Mouse (Mus musculus) MEL (cell line): ENCODE measurements at regions not wholly inside any gene's neighbourhood (a gene's known extent, or its start where the extent isn't known, plus 50 kb on each side); places are given as distances from the start of the nearest gene placed in this dataset.

Source experiments
- DNase-seq: peaks from one replicate; pipeline ENCODE4 v3.0.0; 2011; ENCODE audit warnings: low read depth, low spot score
- H3K27ac ChIP-seq: 2 replicates; pipeline ENCODE4 v1.5.1; 2012; ENCODE audit warnings: low read depth, mild to moderate bottlenecking, control low read depth, low read length, moderate library complexity; ENCODE audit not compliant: control insufficient read depth
- H3K27me3 ChIP-seq, 2 experiments: fragments of 150-350 bp in 1 of 2; sonication (generic) in 1 of 2; 2 replicates each; pipeline ENCODE4 v1.6.1; 2012; ENCODE audit warnings: low read length in 2 of 2, mild to moderate bottlenecking in 2 of 2, improper control_type of control experiment in 1 of 2, moderate library complexity in 1 of 2; ENCODE audit not compliant: insufficient read depth in 2 of 2, control insufficient read depth in 1 of 2
- H3K36me3 ChIP-seq, 2 experiments: 2 replicates each; pipeline ENCODE4 v1.6.1; 2012 to 2014; ENCODE audit warnings: low read length in 2 of 2, improper control_type of control experiment in 1 of 2, inconsistent platforms in 1 of 2, mild to moderate bottlenecking in 1 of 2; ENCODE audit not compliant: insufficient read depth in 2 of 2, control insufficient read depth in 1 of 2
- H3K4me1 ChIP-seq, 2 experiments: fragments of 150-350 bp in 1 of 2; sonication (generic) in 1 of 2; 2 replicates each; pipeline ENCODE4 v1.6.1; 2012; ENCODE audit warnings: low read length in 2 of 2, improper control_type of control experiment in 1 of 2, mild to moderate bottlenecking in 1 of 2; ENCODE audit not compliant: insufficient read depth in 2 of 2, control insufficient read depth in 1 of 2
- H3K4me3 ChIP-seq, 2 experiments: fragments of 150-350 bp in 1 of 2; sonication (generic) in 1 of 2; 2 replicates each; pipeline ENCODE4 v1.5.1; 2012; ENCODE audit warnings: low read depth in 2 of 2, low read length in 2 of 2, mild to moderate bottlenecking in 2 of 2, moderate library complexity in 2 of 2, control low read depth in 1 of 2, improper control_type of control experiment in 1 of 2; ENCODE audit not compliant: control insufficient read depth in 1 of 2, insufficient read depth in 1 of 2
- H3K79me2 ChIP-seq: 2 replicates; pipeline ENCODE4 v1.6.1; 2012; ENCODE audit warnings: mild to moderate bottlenecking, low read length, moderate library complexity; ENCODE audit not compliant: control insufficient read depth, poor library complexity, insufficient read depth
- H3K9ac ChIP-seq: 2 replicates; pipeline ENCODE4 v1.6.1; 2012; ENCODE audit warnings: low read depth, mild to moderate bottlenecking, control low read depth, low read length, moderate library complexity; ENCODE audit not compliant: control insufficient read depth, poor library complexity, severe bottlenecking
- H3K9me3 ChIP-seq: fragments of 150-350 bp; sonication (generic); replicated peaks from 2 replicates; pipeline ENCODE4 v1.6.1; 2012; ENCODE audit warnings: mild to moderate bottlenecking, low read length, improper control_type of control experiment, moderate library complexity; ENCODE audit not compliant: insufficient read depth
- CHD1 ChIP-seq: IDR thresholded peaks from 2 replicates; pipeline ENCODE4 v1.6.1; 2012; ENCODE audit warnings: low read depth, mild to moderate bottlenecking, inconsistent platforms, low read length, improper control_type of control experiment
- CHD2 ChIP-seq: IDR thresholded peaks from 2 replicates; pipeline ENCODE4 v1.6.1; 2011; ENCODE audit warnings: low read length, improper control_type of control experiment
- CTCF ChIP-seq, 3 experiments: IDR thresholded peaks in 2 of 3; conservative IDR thresholded peaks in 1 of 3; 2 replicates each; pipeline ENCODE4 v1.5.1; 2011 to 2012; ENCODE audit warnings: low read length in 3 of 3, low read depth in 2 of 3, mild to moderate bottlenecking in 2 of 3, improper control_type of control experiment in 1 of 3, inconsistent platforms in 1 of 3, mixed read lengths in 1 of 3, moderate library complexity in 1 of 3; ENCODE audit not compliant: control insufficient read depth in 1 of 3, insufficient read depth in 1 of 3, poor library complexity in 1 of 3, severe bottlenecking in 1 of 3
- ELF1 ChIP-seq: IDR thresholded peaks from 2 replicates; pipeline ENCODE4 v1.6.1; 2014; ENCODE audit warnings: low read depth, mild to moderate bottlenecking, inconsistent platforms, low read length, improper control_type of control experiment, moderate library complexity
- EP300 ChIP-seq, 2 experiments: IDR thresholded peaks; 2 replicates each; pipeline ENCODE4 v1.6.1; 2011; ENCODE audit warnings: improper control_type of control experiment in 2 of 2, low read length in 2 of 2, low read depth in 1 of 2, mild to moderate bottlenecking in 1 of 2
- ETS1 ChIP-seq: IDR thresholded peaks from 2 replicates; pipeline ENCODE4 v1.6.1; 2012; ENCODE audit warnings: low read depth, mild to moderate bottlenecking, inconsistent platforms, low read length, improper control_type of control experiment, moderate library complexity
- GABPA ChIP-seq: IDR thresholded peaks from 2 replicates; pipeline ENCODE4 v1.6.1; 2012; ENCODE audit warnings: low read depth, mild to moderate bottlenecking, inconsistent platforms, low read length, improper control_type of control experiment, moderate library complexity
- GATA1 ChIP-seq: IDR thresholded peaks from 2 replicates; pipeline ENCODE4 v1.6.1; 2011; ENCODE audit warnings: low read depth, low read length, improper control_type of control experiment
- JUND ChIP-seq: IDR thresholded peaks from 2 replicates; pipeline ENCODE4 v1.6.1; 2011; ENCODE audit warnings: low read depth, mild to moderate bottlenecking, improper control_type of control experiment, low read length
- KAT2A ChIP-seq: conservative IDR thresholded peaks from 2 replicates; pipeline ENCODE4 v1.6.1; 2012; ENCODE audit warnings: low read depth, low read length, improper control_type of control experiment, inconsistent platforms
- MAFK ChIP-seq: IDR thresholded peaks from 2 replicates; pipeline ENCODE4 v1.6.1; 2011; ENCODE audit warnings: low read depth, mild to moderate bottlenecking, low read length, improper control_type of control experiment, borderline replicate concordance
- MAX ChIP-seq: IDR thresholded peaks from 2 replicates; pipeline ENCODE4 v1.6.1; 2011; ENCODE audit warnings: low read length, improper control_type of control experiment
- MXI1 ChIP-seq: IDR thresholded peaks from 2 replicates; pipeline ENCODE4 v1.6.1; 2011; ENCODE audit warnings: mild to moderate bottlenecking, low read depth, low read length, improper control_type of control experiment
- MYB ChIP-seq: IDR thresholded peaks from 2 replicates; pipeline ENCODE4 v1.6.1; 2011; ENCODE audit warnings: mild to moderate bottlenecking, low read depth, low read length, improper control_type of control experiment
- MYC ChIP-seq: IDR thresholded peaks from 2 replicates; pipeline ENCODE4 v1.6.1; 2011; ENCODE audit warnings: low read depth, mild to moderate bottlenecking, low read length, improper control_type of control experiment, moderate library complexity
- NELFE ChIP-seq: IDR thresholded peaks from 2 replicates; pipeline ENCODE4 v1.6.1; 2011; ENCODE audit warnings: low read depth, low read length, improper control_type of control experiment
- NRF1 ChIP-seq: IDR thresholded peaks from 2 replicates; pipeline ENCODE4 v1.6.1; 2014; ENCODE audit warnings: low read depth, mild to moderate bottlenecking, inconsistent platforms, low read length, improper control_type of control experiment, moderate library complexity; ENCODE audit not compliant: poor library complexity, insufficient read depth, severe bottlenecking
- POLR2A ChIP-seq, 2 experiments: IDR thresholded peaks; 2 replicates each; pipeline ENCODE4 v1.6.1; 2011 to 2012; ENCODE audit warnings: low read length in 2 of 2, mild to moderate bottlenecking in 2 of 2, control low read depth in 1 of 2, improper control_type of control experiment in 1 of 2, low read depth in 1 of 2, moderate library complexity in 1 of 2; ENCODE audit not compliant: control insufficient read depth in 1 of 2, insufficient read depth in 1 of 2, poor library complexity in 1 of 2
- POLR2AphosphoS5 ChIP-seq: IDR thresholded peaks from 2 replicates; pipeline ENCODE4 v1.6.1; 2012; ENCODE audit warnings: low read depth, borderline replicate concordance, mild to moderate bottlenecking, inconsistent platforms, low read length, moderate library complexity, mixed read lengths
- TAL1 ChIP-seq: IDR thresholded peaks from 2 replicates; pipeline ENCODE4 v1.6.1; 2012; ENCODE audit warnings: mild to moderate bottlenecking, inconsistent platforms, low read length, moderate library complexity, mixed read lengths
- UBTF ChIP-seq: IDR thresholded peaks from 2 replicates; pipeline ENCODE4 v1.6.1; 2012; ENCODE audit warnings: low read depth, mild to moderate bottlenecking, inconsistent platforms, low read length, improper control_type of control experiment, moderate library complexity, borderline replicate concordance; ENCODE audit not compliant: insufficient read depth
- USF1 ChIP-seq: IDR thresholded peaks from 2 replicates; pipeline ENCODE4 v1.6.1; 2014; ENCODE audit warnings: low read depth, mild to moderate bottlenecking, inconsistent platforms, low read length, improper control_type of control experiment, moderate library complexity
- USF2 ChIP-seq, 2 experiments: IDR thresholded peaks; 2 replicates each; pipeline ENCODE4 v1.6.1; 2011 to 2012; ENCODE audit warnings: improper control_type of control experiment in 2 of 2, low read length in 2 of 2, borderline replicate concordance in 1 of 2, inconsistent platforms in 1 of 2, low read depth in 1 of 2, mild to moderate bottlenecking in 1 of 2; ENCODE audit not compliant: insufficient read depth in 1 of 2

DNA sequence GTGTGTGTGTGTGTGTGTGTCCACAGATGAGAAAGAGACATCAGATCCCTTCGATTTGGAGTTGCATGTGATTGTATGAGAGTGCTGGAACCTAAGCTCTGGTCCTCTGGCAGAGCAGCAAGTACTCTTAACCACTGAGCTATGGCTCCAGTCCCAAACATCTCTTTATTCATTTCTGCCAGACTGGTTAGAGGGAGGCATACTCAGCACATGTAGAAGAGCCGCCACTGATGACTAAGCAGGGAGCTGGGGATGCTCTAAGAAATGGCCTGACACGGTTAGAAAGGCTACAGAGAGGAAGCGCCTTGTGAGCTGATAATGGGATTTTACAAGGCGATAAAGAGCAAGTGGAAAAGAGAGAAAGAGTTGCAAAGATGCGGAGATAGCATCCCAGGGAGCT, 287.3 kb upstream of the Castor2 start:
- H3K4me1 ChIP-seq: no peaks in the 10 kb centered on the region
- H3K27ac ChIP-seq: no peak overlapping the region
- H3K27me3 ChIP-seq: no peaks in the 10 kb centered on the region
- no peaks in the 10 kb centered on the region for H3K36me3 ChIP-seq
- no peak overlapping the region for H3K9ac ChIP-seq
- TF ChIP-seq POLR2AphosphoS5 (no peak), CHD2 (no peak), MYC (no peak), USF1 (no peak), POLR2A (IDR thresholded peaks at IDR 0.05; ENCODE audit: control insufficient read depth in 1 of 2, insufficient read depth in 1 of 2, low read depth in 1 of 2, low read length in 2 of 2, poor library complexity in 1 of 2) (no peak)
- DNase-seq: no peak
- no peaks in the 10 kb centered on the region for H3K9me3 ChIP-seq
- no peak overlapping the region for H3K4me3 ChIP-seq
- no peaks in the 10 kb centered on the region for H3K79me2 ChIP-seq

DNA sequence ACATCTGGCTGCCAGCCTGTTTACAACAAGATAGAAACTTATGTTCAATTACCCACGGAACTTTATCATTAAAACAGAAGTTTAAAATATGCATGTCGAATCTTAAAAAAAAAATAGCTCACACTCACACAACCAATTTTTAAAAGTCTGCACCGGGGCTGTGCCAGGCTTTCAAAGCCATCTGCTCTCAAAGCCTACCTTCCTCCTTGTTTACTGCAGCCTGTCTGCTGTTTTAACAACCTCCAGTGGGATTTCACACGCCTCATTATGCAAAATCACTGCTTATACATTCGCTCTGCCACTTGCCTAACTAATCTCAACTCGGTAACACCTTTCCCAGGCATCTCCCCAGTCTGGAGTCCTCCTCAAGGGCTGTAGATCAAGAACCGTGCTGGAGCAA, 292.6 kb upstream of the Castor2 start:
- Histone ChIP-seq H3K9me3 (no peaks in the 10 kb centered on the region), H3K4me1 (no peaks in the 10 kb centered on the region), H3K27me3 (no peaks in the 10 kb centered on the region), H3K9ac (no peak overlapping the region), H3K79me2 (no peaks in the 10 kb centered on the region), H3K4me3 (no peak overlapping the region), H3K36me3 (no peaks in the 10 kb centered on the region), H3K27ac (no peak overlapping the region)
- no peak for DNase-seq
- no peak for TF ChIP-seq GABPA
- no peak for TF ChIP-seq KAT2A
- no peak for TF ChIP-seq MXI1
- TF ChIP-seq MAFK: no peak
- TF ChIP-seq USF1: no peak
- no peak for TF ChIP-seq ELF1
- no peak for TF ChIP-seq USF2 (IDR thresholded peaks at IDR 0.05; ENCODE audit: borderline replicate concordance in 1 of 2, insufficient read depth in 1 of 2, low read depth in 1 of 2, low read length in 2 of 2)
- TF ChIP-seq MAX: no peak
- no peak for TF ChIP-seq MYC
- no peak for TF ChIP-seq ETS1
- TF ChIP-seq MYB: no peak
- no peak for TF ChIP-seq CHD1
- TF ChIP-seq UBTF: no peak
- no peak for TF ChIP-seq TAL1
- no peak for TF ChIP-seq JUND
- no peak for TF ChIP-seq NELFE
- no peak for TF ChIP-seq NRF1
- TF ChIP-seq EP300 (IDR thresholded peaks at IDR 0.05; ENCODE audit: low read depth in 1 of 2, low read length in 2 of 2): no peak
- TF ChIP-seq GATA1: no peak
- TF ChIP-seq CTCF (IDR thresholded peaks at IDR 0.05 in 2 of 3, conservative IDR thresholded peaks at IDR 0.05 in 1 of 3; ENCODE audit: control insufficient read depth in 1 of 3, insufficient read depth in 1 of 3, low read depth in 2 of 3, low read length in 3 of 3, poor library complexity in 1 of 3, severe bottlenecking in 1 of 3): no peak
